In genomic region chr3:52243271-52244021, GRCm38 (mm10) we compare ENCODE assay signal across 9 mouse cellular contexts. TPM values are rescaled to one million over a fixed set of nuclear protein-coding genes. Genes with fewer than 3 reads are reported as not detected.
DNase-seq lines count a peak whose midpoint lies in the region; ATAC-seq and TF ChIP-seq lines count a peak whose summit lies in the region.
"Had no signal": no experiment of that assay in that cellular context is flagged by ENCODE, and none has a peak within 500 bp of the region (broad histone marks: within the 10 kb centered on the region; RNA-seq: fewer than 3 reads in every experiment).

No protein-coding gene starts in this region.

- TF ChIP-seq POLR2A in thymus, adult 2 months (IDR thresholded peaks at IDR 0.05; ENCODE audit: control insufficient read depth, extremely low read depth, insufficient read depth, low read length, poor library complexity), result no peak
- no peak for TF ChIP-seq POLR2A in bone marrow, adult 2 months (IDR thresholded peaks at IDR 0.05; ENCODE audit: borderline replicate concordance, control insufficient read depth, low read depth, low read length)

- H3K4me1 ChIP-seq in thymus, adult 2 months (replicated peaks; ENCODE audit: control insufficient read depth, insufficient read depth, low read length), result no peaks in the 10 kb centered on the region
- H3K4me1 ChIP-seq in bone marrow, adult 2 months (ENCODE audit: control insufficient read depth, insufficient read depth, low read length), result no peaks in the 10 kb centered on the region
- peaks cover 0 to 2% of the 10 kb centered on the region in 2 experiments; a peak in 1 of 4 replicates for H3K4me1 ChIP-seq in liver, embryonic 14.5 days (replicated peaks; ENCODE audit: control insufficient read depth in 2 of 2, insufficient read depth in 2 of 2, low read length in 1 of 2)
- H3K4me1 ChIP-seq: embryonic facial prominence, embryonic 15.5 days had no signal

- H3K9ac ChIP-seq in liver, embryonic 14.5 days (replicated peaks), result no peak overlapping the region
- H3K9ac ChIP-seq: embryonic facial prominence, embryonic 15.5 days had no signal

- 44% methylated on average over 12 of the region's 12 CpGs for WGBS in thymus, adult 2 months
- WGBS in bone marrow, adult 2 months, result 29% methylated on average over 12 of the region's 12 CpGs
- whole genome bisulfite sequencing in liver, embryonic 14.5 days (ENCODE audit: insufficient replicate concordance), result 27% methylated on average over 12 of the region's 12 CpGs

- H3K4me2 ChIP-seq in liver, embryonic 14.5 days (ENCODE audit: low read depth), result no peak overlapping the region
- H3K4me2 ChIP-seq: embryonic facial prominence, embryonic 15.5 days had no signal

- no peak for TF ChIP-seq EP300 in liver, embryonic 14.5 days (IDR thresholded peaks at IDR 0.05; ENCODE audit: low read depth)

- intact Hi-C loops in heart, postnatal 25 days (cut with DNase I), result loop anchor here (2.0 to 5.0 kb wide), 4 partner anchors 543 to 731 kb away; no protein-coding TSS in a partner anchor

- no peaks in the 10 kb centered on the region for H3K36me3 ChIP-seq in thymus, adult 2 months (ENCODE audit: control insufficient read depth, insufficient read depth, low read length)
- H3K36me3 ChIP-seq in liver, embryonic 14.5 days (replicated peaks; ENCODE audit: control insufficient read depth, insufficient read depth, low read depth), result no peaks in the 10 kb centered on the region
- H3K36me3 ChIP-seq: embryonic facial prominence, embryonic 15.5 days had no signal

- TF ChIP-seq CTCF in thymus, adult 2 months (IDR thresholded peaks at IDR 0.05; ENCODE audit: borderline replicate concordance, control insufficient read depth, extremely low read depth, insufficient read depth, low read length, poor library complexity), result no peak
- TF ChIP-seq CTCF in bone marrow, adult 2 months (IDR thresholded peaks at IDR 0.05; ENCODE audit: control insufficient read depth, insufficient read depth, low read length), result peak; percentile 58
- TF ChIP-seq CTCF in liver, embryonic 14.5 days (IDR thresholded peaks at IDR 0.05; ENCODE audit: low read depth), result peak; percentile 61

- no peaks in the 10 kb centered on the region for H3K27me3 ChIP-seq in thymus, adult 2 months (ENCODE audit: control insufficient read depth, insufficient read depth, low read length)
- H3K27me3 ChIP-seq in liver, embryonic 14.5 days (ENCODE audit: control insufficient read depth, insufficient read depth, low read length), result no peaks in the 10 kb centered on the region
- H3K27me3 ChIP-seq: embryonic facial prominence, embryonic 15.5 days had no signal

- no peaks in the 10 kb centered on the region for H3K9me3 ChIP-seq in liver, embryonic 14.5 days (ENCODE audit: control insufficient read depth, low read length)
- H3K9me3 ChIP-seq: embryonic facial prominence, embryonic 15.5 days had no signal

- DNase-seq in heart, postnatal 4 days, result peak; percentile 53
- DNase-seq in heart, postnatal 25 days (ENCODE audit: low spot score), result no peak
- DNase-seq in thymus, adult 2 months, result peak; percentile 43
- DNase-seq in thymus, adult 18-20 months, result no peak
- DNase-seq in liver, embryonic 14.5 days (ENCODE audit: low read depth in 3 of 3, low spot score in 3 of 3), result no peak
- peak; percentile 61 for DNase-seq in thymus, postnatal 0 days (ENCODE audit: low spot score)
- DNase-seq in left cerebral cortex, adult 9 months (ENCODE audit: low spot score in 2 of 2), result no peak

- no peak for ATAC-seq in liver, embryonic 14.5 days (ENCODE audit: insufficient read depth)

- no peak overlapping the region for H3K4me3 ChIP-seq in thymus, adult 2 months (ENCODE audit: control insufficient read depth, insufficient read depth, low read length)
- no peak overlapping the region for H3K4me3 ChIP-seq in bone marrow, adult 2 months (replicated peaks; ENCODE audit: control insufficient read depth, low read depth, low read length)
- no peak overlapping the region for H3K4me3 ChIP-seq in liver, embryonic 14.5 days (ENCODE audit: insufficient read depth in 1 of 2, low read depth in 2 of 2, low read length in 2 of 2)
- H3K4me3 ChIP-seq: embryonic facial prominence, embryonic 15.5 days had no signal

- H3K27ac ChIP-seq in thymus, adult 2 months (ENCODE audit: control insufficient read depth, insufficient read depth, low read length), result no peak overlapping the region
- no peak overlapping the region for H3K27ac ChIP-seq in bone marrow, adult 2 months (ENCODE audit: control insufficient read depth, insufficient read depth, low read depth, low read length, poor library complexity)
- H3K27ac ChIP-seq in liver, embryonic 14.5 days, result no peak overlapping the region
- H3K27ac ChIP-seq: embryonic facial prominence, embryonic 15.5 days had no signal

RNA-seq across cellular contexts. Expression of gene Foxo1, which starts 24.7 kb away (rescaled TPM):
- total RNA-seq in heart, postnatal 4 days (2021), result 10 to 100 TPM; 13.2 to 13.5 TPM
- total RNA-seq in heart, postnatal 25 days (2021), result 10 to 100 TPM; 11.6 to 13.2 TPM
- polyA plus RNA-seq in thymus, adult 2 months (2012; rRNA removed), result 20.9 and 30.6 TPM in 2 replicates
- polyA plus RNA-seq in bone marrow, adult 2 months (2011; ENCODE audit: insufficient read depth, insufficient read length, low replicate concordance, missing spikeins), result 4.1 and 6.3 TPM in 2 replicates
- polyA plus RNA-seq in liver, embryonic 14.5 days (2012; rRNA removed), result 1.00 and 1.0 TPM in 2 replicates
- 1.4 and 1.6 TPM in 2 replicates for polyA plus RNA-seq in liver, embryonic 14.5 days (2014; fragmentation: Nextera tagmentation; extraction: Ambion mirVana)
- polyA plus RNA-seq in thymus, postnatal 0 days (2015; fragmentation: Nextera tagmentation; extraction: Ambion mirVana), result 7.8 and 10.1 TPM in 2 replicates

Comparison
In these comparisons a context has a peak if more than half of its experiments do, and no peak if none do; other contexts are left out.
1. DNase-seq: peak in heart, postnatal 4 days (single experiment), thymus, adult 2 months (single experiment) and thymus, postnatal 0 days (single experiment); none in heart, postnatal 25 days (single experiment), thymus, adult 18-20 months (0 of 2), liver, embryonic 14.5 days (0 of 3) and left cerebral cortex, adult 9 months (0 of 2).